Mouse (Mus musculus) kidney, postnatal 10 days (tissue): ENCODE data around the gene Ctnna3.

Experiments
- DNase-seq: peaks from one replicate; pipeline ENCODE4 v3.0.0; 2021; ENCODE audit warnings: mixed read lengths

Ctnna3 gene

GRCm38 (mm10) chr10:63954308-63954930, 524.5 kb downstream of the Ctnna3 start:
- DNase-seq, result peak; percentile 24

- DNase-seq, result no peak
Measured at GRCm38 (mm10) chr10:63972300-63972699, 542.4 kb downstream of the Ctnna3 start.

GRCm38 (mm10) chr10:63978101-63978500, 548.2 kb downstream of the Ctnna3 start:
- no peak for DNase-seq

GRCm38 (mm10) chr10:63978535-63978934, 548.6 kb downstream of the Ctnna3 start:
- DNase-seq, result no peak

GRCm38 (mm10) chr10:63978969-63979368, 549.1 kb downstream of the Ctnna3 start:
- DNase-seq, result no peak

GRCm38 (mm10) chr10:63979410-63979809, 549.5 kb downstream of the Ctnna3 start:
- DNase-seq, result no peak

- no peak for DNase-seq
Measured at GRCm38 (mm10) chr10:63985576-63985975, 555.7 kb downstream of the Ctnna3 start.

- DNase-seq, result no peak
Measured at GRCm38 (mm10) chr10:63994251-63994650, 564.4 kb downstream of the Ctnna3 start.

- DNase-seq, result peak; percentile 17
Measured at GRCm38 (mm10) chr10:64001531-64001930, 571.6 kb downstream of the Ctnna3 start.

GRCm38 (mm10) chr10:64001996-64002395, 572.1 kb downstream of the Ctnna3 start:
- DNase-seq, result no peak

GRCm38 (mm10) chr10:64020347-64020746, 590.4 kb downstream of the Ctnna3 start:
- no peak for DNase-seq

GRCm38 (mm10) chr10:64023340-64023739, 593.4 kb downstream of the Ctnna3 start:
- DNase-seq, result no peak

- DNase-seq, result no peak
Measured at GRCm38 (mm10) chr10:64030901-64031300, 601.0 kb downstream of the Ctnna3 start.

GRCm38 (mm10) chr10:64039760-64040535, 610.0 kb downstream of the Ctnna3 start:
- DNase-seq, result peak; percentile 22

GRCm38 (mm10) chr10:64041218-64041617, 611.3 kb downstream of the Ctnna3 start:
- DNase-seq, result no peak

- no peak for DNase-seq
Measured at GRCm38 (mm10) chr10:64041892-64042291, 612.0 kb downstream of the Ctnna3 start.

GRCm38 (mm10) chr10:64049151-64049550, 619.3 kb downstream of the Ctnna3 start:
- no peak for DNase-seq

- DNase-seq, result no peak
Measured at GRCm38 (mm10) chr10:64049946-64050345, 620.0 kb downstream of the Ctnna3 start.

GRCm38 (mm10) chr10:64063704-64064103, 633.8 kb downstream of the Ctnna3 start:
- no peak for DNase-seq

- DNase-seq, result no peak
Measured at GRCm38 (mm10) chr10:64075944-64076343, 646.0 kb downstream of the Ctnna3 start.

GRCm38 (mm10) chr10:64076410-64077052, 646.6 kb downstream of the Ctnna3 start:
- no peak for DNase-seq

GRCm38 (mm10) chr10:64082345-64082744, 652.4 kb downstream of the Ctnna3 start:
- DNase-seq, result no peak

- no peak for DNase-seq
Measured at GRCm38 (mm10) chr10:64083813-64084212, 653.9 kb downstream of the Ctnna3 start.

- DNase-seq, result no peak
Measured at GRCm38 (mm10) chr10:64084465-64084864, 654.6 kb downstream of the Ctnna3 start.
